Mouse (Mus musculus) left cerebral cortex, adult 8-10 months (tissue): ENCODE results near the gene Pbx4. TPM values are rescaled to one million over a fixed set of nuclear protein-coding genes. Genes with fewer than 3 reads are reported as not detected.
A peak's percentile ranks its signal among the peaks of the same experiment; 100 is the strongest.

Source experiments
- DNase-seq, 2 experiments: peaks; one replicate each; pipeline ENCODE4 v3.0.0; 2022; ENCODE audit warnings: low spot score in 2 of 2
- total RNA-seq, 4 experiments: library from RNA; stranded (reverse); gene quantifications; 2 replicates each; pipeline ENCODE4 v1.2.4; 2022

Pbx4 gene
- 10 to 100 TPM; 16.4 to 19.4 (median 17.9) TPM for total RNA-seq

- DNase-seq: peak; percentile 83 to 98
Measured at GRCm38 (mm10) chr8:69832298-69832853, at the start of gene Pbx4. Pbx4 (plus strand) TSS chr8:69832491.

- peak in 1 of 2 experiments; percentile 4 for DNase-seq
Measured at GRCm38 (mm10) chr8:69789105-69789504, 43.2 kb upstream of the Pbx4 start.

- DNase-seq: peak; percentile 0 to 1
Measured at GRCm38 (mm10) chr8:69789731-69790130, 42.6 kb upstream of the Pbx4 start.

GRCm38 (mm10) chr8:69790364-69790763 lies 41.9 kb upstream of the Pbx4 start:
- DNase-seq: peak in 1 of 2 experiments; percentile 3

- DNase-seq: peak; percentile 78 to 79
Measured at GRCm38 (mm10) chr8:69790773-69791367, 41.4 kb upstream of the Pbx4 start, which contains the start of the genes Atp13a1 and Zfp866. Atp13a1 (plus strand) TSS chr8:69791163. Zfp866 (minus strand) TSS chr8:69791178.

- DNase-seq: peak in 1 of 2 experiments; percentile 33
Measured at GRCm38 (mm10) chr8:69791415-69792068, 40.7 kb upstream of the Pbx4 start.

GRCm38 (mm10) chr8:69793666-69794065 lies 38.6 kb upstream of the Pbx4 start:
- peak in 1 of 2 experiments; percentile 4 for DNase-seq

GRCm38 (mm10) chr8:69794096-69794495 lies 38.2 kb upstream of the Pbx4 start:
- peak; percentile 1 to 2 for DNase-seq

- no peak for DNase-seq
Measured at GRCm38 (mm10) chr8:69794901-69795300, 37.4 kb upstream of the Pbx4 start.

- peak in 1 of 2 experiments; percentile 6 for DNase-seq
Measured at GRCm38 (mm10) chr8:69796721-69797345, 35.5 kb upstream of the Pbx4 start.

GRCm38 (mm10) chr8:69797661-69798060 lies 34.6 kb upstream of the Pbx4 start:
- DNase-seq: peak in 1 of 2 experiments; percentile 4

- peak in 1 of 2 experiments; percentile 6 for DNase-seq
Measured at GRCm38 (mm10) chr8:69799261-69799660, 33.0 kb upstream of the Pbx4 start.

- peak in 1 of 2 experiments; percentile 3 for DNase-seq
Measured at GRCm38 (mm10) chr8:69799946-69800345, 32.3 kb upstream of the Pbx4 start.

- peak; percentile 0 to 3 for DNase-seq
Measured at GRCm38 (mm10) chr8:69801796-69802195, 30.5 kb upstream of the Pbx4 start.

- peak in 1 of 2 experiments; percentile 0 for DNase-seq
Measured at GRCm38 (mm10) chr8:69802216-69802615, 30.1 kb upstream of the Pbx4 start.

GRCm38 (mm10) chr8:69803366-69803765 lies 28.9 kb upstream of the Pbx4 start:
- peak; percentile 0 to 4 for DNase-seq

- peak in 1 of 2 experiments; percentile 0 for DNase-seq
Measured at GRCm38 (mm10) chr8:69804537-69804936, 27.8 kb upstream of the Pbx4 start.

GRCm38 (mm10) chr8:69805086-69805485 lies 27.2 kb upstream of the Pbx4 start:
- peak in 1 of 2 experiments; percentile 3 for DNase-seq

- DNase-seq: peak in 1 of 2 experiments; percentile 3
Measured at GRCm38 (mm10) chr8:69805491-69805890, 26.8 kb upstream of the Pbx4 start.

- no peak for DNase-seq
Measured at GRCm38 (mm10) chr8:69807236-69807635, 25.1 kb upstream of the Pbx4 start.

GRCm38 (mm10) chr8:69808094-69808863 lies 24.0 kb upstream of the Pbx4 start, which contains the start of gene Gmip:
Gmip (plus strand) TSS chr8:69808679.
- DNase-seq: no peak
